Mouse (Mus musculus) Patski (cell line): Measurements from ENCODE around the gene Slc43a1. TPM values are rescaled to one million over a fixed set of nuclear protein-coding genes. Genes with fewer than 3 reads are reported as not detected.
A peak's percentile ranks its signal among the peaks of the same experiment; 100 is the strongest.

Experiments
- ATAC-seq: fragments of 100-300 bp; one replicate; pipeline ENCODE4 v1.8.0; 2021
- CTCF ChIA-PET: fragments of 350-600 bp; sonication (Branson Sonifier 250); formaldehyde crosslinking; loops from one replicate; lab custom pipeline; 2022; ENCODE audit warnings: inconsistent platforms; lab: Charles Lee
- POLR2A ChIA-PET: fragments of 350-600 bp; sonication (Branson Sonifier 250); formaldehyde crosslinking; loops from one replicate; lab custom pipeline; 2022; ENCODE audit warnings: antibody characterized with exemption, inconsistent platforms; lab: Charles Lee
- DNase-seq: peaks from one replicate; pipeline ENCODE4 v3.0.0-alpha.2; 2011; ENCODE audit warnings: low read depth, low spot score
- H3K27me3 ChIP-seq: fragments of 371-371 bp; one replicate; pipeline ENCODE4 v1.5.1; 2021
- CTCF ChIP-seq: fragments of 100-300 bp; IDR thresholded peaks from one replicate; pipeline ENCODE4 v1.5.1; 2021
- in situ Hi-C: fragments of 300-500 bp; cut with MboI; formaldehyde crosslinking; loops from 3 replicates; pipeline ENCODE4 v1.11.1; 2018; ENCODE audit warnings: low pct_unique_long_range_greater_than_20kb, mixed read lengths
- polyA plus RNA-seq: library from polyadenylated mRNA; unstranded; gene quantifications from one replicate; pipeline ENCODE4 v1.2.3, GENCODE M21; 2021

Slc43a1 gene
- polyA plus RNA-seq, 1 experiment from 2014 or later, result 0.22 TPM

DNA sequence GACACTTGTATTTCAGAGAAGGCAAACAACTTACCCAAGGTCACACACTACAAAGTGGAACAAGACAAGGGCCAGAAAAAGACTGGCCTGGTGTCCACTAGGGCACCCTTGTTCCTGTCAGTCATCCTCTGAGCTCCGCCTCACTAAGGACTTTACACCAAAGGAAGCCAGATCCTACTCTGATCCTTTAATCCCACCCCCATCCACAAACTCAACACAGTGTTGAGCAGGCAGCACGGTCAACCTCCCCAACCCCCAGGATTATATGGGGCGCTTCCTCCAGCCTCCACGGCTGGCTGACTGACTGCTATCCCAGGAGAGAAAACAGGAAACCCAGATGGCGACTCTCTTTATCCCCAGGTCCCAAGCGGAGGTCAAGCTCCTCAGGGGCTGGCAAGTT, 44.4 kb downstream of the Slc43a1 start:
- in situ Hi-C loops, result no loop called here
- ChIA-PET POLR2A (no interaction called here), CTCF (interaction anchor here (5.7 kb wide), 1 partner anchor 14 kb away, joined by 27 read pairs; no protein-coding TSS in a partner anchor)
- ATAC-seq (no peak), DNase-seq (no peak)
- no peak for TF ChIP-seq CTCF
- H3K27me3 ChIP-seq, result peaks cover 12% of the 10 kb centered on the region

GRCm38 (mm10) chr2:84883530-84883929, 44.9 kb downstream of the Slc43a1 start:
- ChIA-PET POLR2A (no interaction called here), CTCF (interaction anchor here (5.7 kb wide), 1 partner anchor 14 kb away, joined by 27 read pairs; no protein-coding TSS in a partner anchor)
- TF ChIP-seq CTCF, result no peak
- ATAC-seq, result no peak
- peaks cover 14% of the 10 kb centered on the region for H3K27me3 ChIP-seq
- DNase-seq, result no peak
- in situ Hi-C loops, result no loop called here

GRCm38 (mm10) chr2:84883942-84884341, 45.3 kb downstream of the Slc43a1 start:
- in situ Hi-C loops, result no loop called here
- H3K27me3 ChIP-seq, result peaks cover 14% of the 10 kb centered on the region
- TF ChIP-seq CTCF, result no peak
- ChIA-PET POLR2A (no interaction called here), CTCF (interaction anchor here (5.7 kb wide), 1 partner anchor 15 kb away, joined by 27 read pairs; no protein-coding TSS in a partner anchor)
- DNase-seq (no peak), ATAC-seq (no peak)

- DNase-seq (no peak), ATAC-seq (no peak)
- H3K27me3 ChIP-seq, result peaks cover 19% of the 10 kb centered on the region
- TF ChIP-seq CTCF, result no peak
- POLR2A ChIA-PET, result no interaction called here
- in situ Hi-C loops, result no loop called here
- CTCF ChIA-PET, result interaction anchor here (5.7 kb wide), 1 partner anchor 16 kb away, joined by 27 read pairs; no protein-coding TSS in a partner anchor
Observed at GRCm38 (mm10) chr2:84884611-84885010, 46.0 kb downstream of the Slc43a1 start.

DNA sequence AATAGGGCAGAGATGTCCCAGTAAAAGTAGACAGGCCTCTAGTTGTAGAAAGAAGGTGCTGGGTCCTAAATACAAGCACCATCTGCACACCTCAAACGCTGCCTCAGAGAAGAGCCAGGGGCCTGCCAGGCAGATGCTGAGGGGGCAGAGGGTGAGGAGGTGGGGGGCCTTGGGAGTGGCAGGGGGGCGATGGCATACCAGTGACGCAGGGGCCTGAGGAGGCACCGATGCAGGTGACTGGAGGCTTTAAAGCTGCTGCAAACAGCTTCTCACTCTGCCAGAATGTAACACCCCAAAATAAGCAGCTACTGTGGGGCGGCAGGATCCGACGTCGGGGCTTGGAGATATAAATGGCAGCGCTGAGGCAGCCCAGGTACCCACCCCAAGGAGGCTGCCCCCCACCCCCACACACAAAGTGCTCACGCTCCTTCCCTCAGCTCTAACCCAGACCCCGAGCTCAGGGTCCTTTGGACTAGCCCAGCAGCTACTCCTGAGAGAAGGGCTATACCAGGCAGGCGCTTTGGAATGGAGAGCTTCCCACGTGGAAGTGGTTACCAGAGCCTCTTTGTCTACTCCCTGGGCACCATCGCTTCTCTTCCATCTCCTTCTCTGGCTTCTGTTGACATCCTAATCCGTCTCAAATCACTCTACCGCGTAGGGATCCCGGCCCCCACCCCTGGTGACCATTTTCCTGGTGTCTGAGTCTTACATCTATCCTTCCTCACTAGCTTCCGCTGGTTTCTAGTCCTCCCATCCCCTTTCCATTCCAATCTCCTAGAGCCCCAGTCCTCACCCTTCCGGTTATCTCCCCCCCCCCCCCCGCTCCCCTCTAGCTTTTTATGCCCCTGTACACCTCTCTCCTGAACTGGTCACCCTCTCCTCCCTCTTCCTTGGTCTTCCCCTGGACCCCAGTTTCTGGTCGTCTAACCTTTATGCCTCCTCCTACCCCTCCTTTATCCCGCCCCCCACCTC, 46.7 kb downstream of the Slc43a1 start:
- peaks cover 20% of the 10 kb centered on the region for H3K27me3 ChIP-seq
- ATAC-seq (no peak), DNase-seq (no peak)
- POLR2A ChIA-PET, result no interaction called here
- in situ Hi-C loops, result no loop called here
- no peak for TF ChIP-seq CTCF
- CTCF ChIA-PET, result interaction anchor here (5.7 kb wide), 1 partner anchor 16 kb away, joined by 27 read pairs; no protein-coding TSS in a partner anchor

DNA sequence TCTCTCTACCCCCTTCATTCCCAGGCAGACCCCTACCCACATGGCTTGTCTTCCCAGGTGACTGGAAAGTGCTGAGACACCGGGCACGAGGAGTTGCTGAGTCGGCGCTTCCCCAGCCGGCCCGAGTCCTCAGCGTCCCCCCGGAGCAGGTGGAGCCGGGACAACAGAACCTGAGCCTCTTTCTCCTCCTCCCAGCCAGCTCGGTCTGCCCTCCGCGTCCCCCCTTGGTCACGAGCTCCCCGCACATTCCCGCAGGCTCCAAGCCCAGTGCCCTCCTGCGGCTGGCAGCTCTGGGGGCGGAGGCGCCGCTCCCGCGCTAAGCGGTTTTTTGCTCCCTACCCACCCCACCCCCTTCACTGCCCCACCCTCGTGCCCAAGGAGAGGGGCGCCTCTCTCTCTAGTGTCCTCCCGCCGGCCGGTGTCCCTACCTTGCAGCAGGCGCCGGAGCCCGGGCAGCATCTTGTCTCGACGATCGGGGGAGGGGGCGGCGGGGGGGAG, 47.6 kb downstream of the Slc43a1 start, which contains the start of gene Rtn4rl2:
Rtn4rl2 (minus strand) TSS at position 477 of the 498 bp plus-strand sequence.
- H3K27me3 ChIP-seq, result peaks cover 26% of the 10 kb centered on the region
- ChIA-PET CTCF (no interaction called here), POLR2A (no interaction called here)
- DNase-seq (no peak), ATAC-seq (no peak)
- in situ Hi-C loops, result no loop called here
- no peak for TF ChIP-seq CTCF

DNA sequence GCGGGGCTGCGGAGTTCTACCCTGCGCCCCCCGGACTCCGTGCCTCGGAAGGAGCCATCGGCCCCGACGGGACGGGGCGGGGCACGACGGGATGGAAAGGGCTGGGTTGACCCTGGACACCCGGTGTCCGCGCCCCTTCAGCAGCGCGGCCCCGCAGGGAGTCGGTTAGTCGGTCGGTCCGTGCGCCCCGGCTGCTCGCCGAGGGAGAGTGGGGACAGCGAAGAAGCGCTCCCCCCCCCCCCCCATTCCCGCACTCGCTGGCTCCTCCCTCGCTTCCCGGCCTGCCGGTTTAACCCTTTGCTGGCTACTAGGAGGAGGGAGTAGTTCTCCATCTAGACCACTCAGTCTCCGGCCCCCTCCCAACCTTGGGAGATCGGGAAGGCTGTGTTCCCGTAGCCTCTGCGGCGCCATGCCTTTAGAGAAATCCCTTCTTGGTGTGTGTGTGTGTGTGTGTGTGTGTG, 48.2 kb downstream of the Slc43a1 start:
- H3K27me3 ChIP-seq, result peaks cover 30% of the 10 kb centered on the region
- ChIA-PET POLR2A (no interaction called here), CTCF (interaction anchor here (0.8 kb wide), 1 partner anchor 55 kb away, joined by 3 read pairs; no protein-coding TSS in a partner anchor)
- in situ Hi-C loops, result no loop called here
- no peak for ATAC-seq
- no peak for TF ChIP-seq CTCF
- DNase-seq, result no peak

GRCm38 (mm10) chr2:84887411-84888271, 49.0 kb downstream of the Slc43a1 start:
- CTCF ChIA-PET, result interaction anchor here (0.8 kb wide), 1 partner anchor 56 kb away, joined by 3 read pairs; no protein-coding TSS in a partner anchor
- ATAC-seq (no peak), DNase-seq (no peak)
- in situ Hi-C loops, result no loop called here
- no peak for TF ChIP-seq CTCF
- POLR2A ChIA-PET, result no interaction called here
- H3K27me3 ChIP-seq, result peaks cover 36% of the 10 kb centered on the region

DNA sequence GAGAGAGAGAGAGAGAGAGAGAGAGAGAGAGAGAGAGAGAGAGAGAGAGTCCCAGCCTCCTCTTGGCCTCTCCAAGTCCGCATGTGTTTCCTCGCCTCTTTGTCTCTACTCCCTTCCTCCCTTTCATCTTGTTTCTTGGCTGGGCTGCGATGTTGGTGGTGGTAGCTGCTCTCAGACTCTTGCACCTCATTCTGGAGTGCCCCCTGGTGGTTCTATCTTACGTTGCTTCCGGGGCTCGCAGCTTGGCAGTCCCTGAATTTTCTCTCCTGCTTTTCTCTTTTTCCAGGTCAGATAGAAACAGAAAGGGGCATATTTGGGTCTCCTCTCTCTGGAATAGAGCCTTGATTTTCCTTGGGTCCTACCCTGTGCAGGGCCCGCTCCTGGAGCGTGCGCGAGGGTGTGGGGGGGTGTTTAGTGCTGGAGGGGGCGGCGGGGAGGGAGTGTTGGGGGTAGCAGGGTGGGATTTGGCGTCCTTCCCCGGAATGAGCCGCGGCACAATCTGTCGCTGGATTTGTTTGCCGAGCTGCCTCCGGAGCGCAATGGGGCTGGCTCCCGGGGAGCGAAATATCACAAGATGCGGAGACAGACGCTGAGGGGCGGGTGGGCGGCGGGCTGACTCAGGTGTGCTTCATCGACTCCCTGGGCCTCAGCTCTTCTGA, 50.1 kb downstream of the Slc43a1 start:
- in situ Hi-C loops, result no loop called here
- POLR2A ChIA-PET, result no interaction called here

More for the DNA sequence above, 50.1 kb downstream of the Slc43a1 start:
- H3K27me3 ChIP-seq, result peaks cover 45% of the 10 kb centered on the region
- ATAC-seq (peak; percentile 38), DNase-seq (no peak)
- TF ChIP-seq CTCF, result peak; percentile 82
- CTCF ChIA-PET, result interaction anchor here (1.1 to 3.5 kb wide), 6 partner anchors 10 to 66 kb away, joined by 3 to 40 read pairs (median 8); partner anchors contain the start of gene Smtnl1
